Mouse (Mus musculus) common myeloid progenitor, adult 5-6 weeks (primary cell): ENCODE data around the gene Foxd2. TPM values are rescaled to one million over a fixed set of nuclear protein-coding genes. Genes with fewer than 3 reads are reported as not detected.

Experiments
- ATAC-seq: replicated peaks from 2 replicates; pipeline ENCODE4 v1.8.0; 2016; ENCODE audit warnings: low read depth, mild to moderate bottlenecking, moderate TSS enrichment, inconsistent platforms; ENCODE audit not compliant: poor library complexity, severe bottlenecking
- total RNA-seq: library from RNA; stranded (forward); fragments of 200-1000, 187-1606 nt; gene quantifications from 2 replicates; pipeline ENCODE4 v1.2.3, GENCODE M21; 2017

Gene Foxd2
- total RNA-seq, 1 experiment from 2014 or later = 0.09 TPM

- no peak for ATAC-seq
Measured at GRCm38 (mm10) chr4:114913594-114913962, 4.9 kb upstream of the Foxd2 start.

- no peak for ATAC-seq
Measured at GRCm38 (mm10) chr4:114912705-114913593, 4.3 kb upstream of the Foxd2 start.

- ATAC-seq = peak; percentile 45
Measured at GRCm38 (mm10) chr4:114909602-114910484, 1.2 kb upstream of the Foxd2 start.

GRCm38 (mm10) chr4:114907951-114908828 lies 483 bp downstream of the Foxd2 start:
- no peak; the same call in 1 of the 2 replicates for ATAC-seq

- no peak for ATAC-seq
Measured at GRCm38 (mm10) chr4:114907056-114907917, 1.4 kb downstream of the Foxd2 start.

DNA sequence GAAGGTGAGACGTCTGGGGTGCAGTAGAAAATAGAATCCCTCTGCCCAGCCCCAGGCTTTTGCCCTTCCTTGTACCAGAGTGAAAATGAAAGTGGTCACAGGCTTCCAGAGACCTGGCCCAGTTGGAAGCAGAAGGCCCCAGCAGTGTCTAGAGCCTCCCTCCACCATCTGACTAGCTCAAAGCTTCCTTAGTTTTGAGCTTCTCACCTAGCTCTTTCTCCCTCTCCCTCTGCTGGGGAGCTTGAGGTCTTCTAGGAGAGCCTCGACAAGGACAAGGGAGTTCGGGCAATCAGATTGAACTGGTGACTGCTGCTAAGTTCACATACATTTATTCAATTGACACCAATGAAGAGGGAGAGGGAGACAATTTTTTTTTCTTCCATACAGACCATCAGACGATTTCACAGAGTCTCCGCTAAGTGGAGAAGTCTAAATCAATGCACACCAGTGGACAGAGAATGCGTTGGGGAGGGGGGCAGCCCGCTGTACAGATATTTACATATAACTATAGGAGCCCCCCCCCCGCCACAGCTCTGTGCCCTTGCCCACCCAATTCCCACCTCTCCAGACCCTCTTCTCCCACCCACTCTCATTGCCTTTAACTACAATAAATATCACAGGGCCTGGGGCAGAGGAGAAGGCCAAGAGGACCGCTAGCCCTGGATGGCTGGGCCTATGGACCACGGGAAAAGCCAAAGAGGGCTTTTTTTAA lies 2.5 kb downstream of the Foxd2 start:
- no peak for ATAC-seq

DNA sequence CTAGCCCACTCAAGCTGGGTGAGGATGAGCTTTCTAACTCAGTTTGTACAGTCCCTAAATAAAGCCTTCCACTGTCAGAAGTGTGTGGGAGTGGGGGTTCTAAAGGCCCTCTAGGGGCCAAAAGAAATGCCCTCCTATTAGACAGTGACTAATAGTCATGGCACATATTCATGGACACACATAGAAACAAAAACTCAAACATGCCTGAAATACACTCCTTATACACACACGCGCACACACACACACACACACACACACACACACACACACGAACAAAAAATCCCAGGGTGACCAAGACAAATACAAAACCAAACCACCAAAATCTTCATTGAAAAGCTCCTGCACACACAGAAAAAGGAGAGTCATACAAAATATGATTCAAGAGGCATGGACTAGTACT lies 3.2 kb downstream of the Foxd2 start:
- ATAC-seq = no peak

GRCm38 (mm10) chr4:114903422-114903782 lies 5.3 kb downstream of the Foxd2 start:
- no peak for ATAC-seq

DNA sequence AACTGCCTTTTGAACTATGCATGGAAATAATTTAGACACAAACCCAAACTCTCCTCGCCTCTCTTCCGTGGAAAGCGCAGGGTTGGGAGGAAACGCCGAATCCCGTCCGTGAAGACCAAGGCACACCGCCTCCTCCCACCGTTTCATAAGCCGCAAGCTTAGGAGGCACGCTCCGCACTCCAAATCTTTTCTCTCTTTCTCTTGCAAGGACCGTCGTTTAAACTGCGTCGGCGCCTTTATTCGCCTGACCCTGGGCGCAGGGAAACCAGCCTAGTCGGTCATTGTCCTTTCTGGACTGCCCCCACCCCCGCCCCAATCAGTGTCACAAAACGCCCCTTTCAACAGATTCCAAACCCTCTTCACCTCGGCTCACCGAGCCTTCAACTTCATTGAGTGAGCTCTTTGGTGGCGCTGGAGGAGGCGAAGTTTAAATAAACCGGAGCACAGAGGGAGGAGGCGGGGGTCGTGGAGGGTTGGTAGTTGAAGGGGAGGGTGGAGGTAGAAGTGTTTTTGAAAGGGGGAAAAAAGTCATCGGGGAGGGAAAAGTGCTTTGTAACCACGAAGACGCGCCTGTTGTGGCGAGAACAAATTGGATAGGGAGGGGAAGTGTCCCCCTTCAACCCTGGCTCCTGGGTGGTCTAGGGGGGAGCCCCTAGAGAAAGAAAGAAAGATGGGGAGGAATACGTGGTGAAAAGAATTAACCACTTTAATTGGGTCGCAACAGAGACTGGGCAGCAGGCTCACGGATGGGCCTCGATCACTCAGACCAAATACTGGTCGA lies 5.8 kb downstream of the Foxd2 start:
- ATAC-seq = no peak

DNA sequence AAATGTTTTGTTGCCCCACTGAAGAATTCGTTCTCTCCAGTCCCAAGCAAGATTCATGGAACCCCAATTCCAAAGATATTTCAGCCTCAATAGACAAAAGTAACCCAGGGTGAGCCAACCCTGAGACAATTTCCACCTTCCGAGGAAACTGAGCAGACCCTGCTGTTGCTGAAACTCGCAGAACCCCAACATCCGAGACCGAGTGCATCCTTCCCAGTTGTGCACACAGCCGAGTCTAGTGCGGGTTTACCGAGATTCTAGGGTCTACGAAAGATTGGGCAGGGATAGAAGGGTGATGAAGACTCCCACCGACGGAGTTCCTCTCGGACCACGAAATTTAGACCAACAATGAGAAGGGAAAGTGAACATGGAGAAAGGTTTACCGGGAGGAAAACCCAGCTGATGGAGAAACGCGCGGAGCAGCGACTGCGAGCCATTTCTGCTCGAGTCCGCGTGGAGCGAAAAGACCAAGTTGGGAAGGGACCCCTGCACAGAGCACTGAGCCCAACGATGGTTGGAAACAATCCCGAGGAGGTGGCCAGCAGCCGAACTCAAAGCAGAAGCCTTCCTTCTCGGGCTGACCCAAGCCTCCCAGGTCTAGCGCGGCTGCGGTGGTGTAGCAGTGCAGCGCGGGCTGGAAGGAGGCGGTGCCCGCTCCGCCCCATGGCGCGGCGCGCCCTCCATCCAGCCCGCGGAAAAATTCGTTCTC lies 6.9 kb downstream of the Foxd2 start:
- peak; percentile 50 for ATAC-seq

DNA sequence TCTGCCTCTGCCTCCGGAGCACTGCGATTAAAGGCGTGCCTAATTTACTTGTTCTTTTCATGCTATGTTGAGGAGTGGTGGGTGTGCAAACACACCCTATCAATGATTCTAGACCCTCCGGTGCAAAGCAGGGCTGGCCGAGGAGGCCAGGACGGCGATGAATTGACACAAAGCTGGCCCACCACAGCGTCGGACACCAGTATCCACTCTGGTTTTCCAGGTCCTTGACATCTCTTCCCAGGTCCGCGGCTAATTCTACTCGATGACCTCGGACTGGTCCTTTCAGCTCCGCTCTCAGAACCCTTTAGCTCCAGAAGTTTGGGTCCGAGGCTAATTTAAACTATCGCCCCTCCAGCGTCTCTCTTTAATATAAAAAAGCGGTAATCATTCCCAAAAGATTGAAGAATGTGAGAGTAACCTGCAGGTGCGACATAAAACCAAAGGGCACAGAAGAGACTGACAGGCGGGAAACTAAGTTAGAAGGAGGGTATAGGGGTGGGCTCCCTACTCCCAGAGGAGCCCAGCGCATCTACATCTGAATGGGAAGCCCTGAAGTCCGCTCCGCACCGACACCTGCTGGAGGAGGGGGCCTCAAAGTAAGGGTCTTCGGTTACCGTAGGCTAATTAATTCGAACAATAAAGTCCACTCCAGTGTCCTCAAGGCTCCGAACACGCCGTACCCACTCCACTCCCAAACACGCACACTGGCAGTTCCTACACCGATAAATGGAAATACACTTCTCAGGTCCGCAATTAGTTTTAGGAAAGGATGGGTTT lies 7.6 kb downstream of the Foxd2 start:
- ATAC-seq = no peak

DNA sequence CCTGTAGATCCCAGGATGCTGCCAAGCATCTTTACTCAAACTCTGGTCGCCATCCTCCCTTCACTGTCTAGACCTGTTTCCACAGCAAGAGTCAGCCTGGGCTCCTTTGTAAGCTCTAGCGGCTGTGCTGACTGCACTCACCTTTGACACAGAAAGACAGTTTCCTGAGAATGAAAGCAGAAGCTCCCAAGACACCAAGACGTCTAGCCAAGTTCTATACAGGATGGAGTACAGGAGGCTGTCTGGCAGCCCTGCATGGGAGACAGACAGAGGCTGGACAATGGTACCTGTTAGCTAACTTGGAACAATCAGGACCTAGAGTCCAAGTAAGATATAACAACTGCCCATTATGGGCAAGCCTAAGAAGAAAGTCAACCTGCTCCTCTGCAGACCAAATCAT lies 8.8 kb downstream of the Foxd2 start:
- no peak for ATAC-seq

- ATAC-seq = peak; percentile 59
Measured at GRCm38 (mm10) chr4:114897853-114898252, 10.8 kb downstream of the Foxd2 start.

DNA sequence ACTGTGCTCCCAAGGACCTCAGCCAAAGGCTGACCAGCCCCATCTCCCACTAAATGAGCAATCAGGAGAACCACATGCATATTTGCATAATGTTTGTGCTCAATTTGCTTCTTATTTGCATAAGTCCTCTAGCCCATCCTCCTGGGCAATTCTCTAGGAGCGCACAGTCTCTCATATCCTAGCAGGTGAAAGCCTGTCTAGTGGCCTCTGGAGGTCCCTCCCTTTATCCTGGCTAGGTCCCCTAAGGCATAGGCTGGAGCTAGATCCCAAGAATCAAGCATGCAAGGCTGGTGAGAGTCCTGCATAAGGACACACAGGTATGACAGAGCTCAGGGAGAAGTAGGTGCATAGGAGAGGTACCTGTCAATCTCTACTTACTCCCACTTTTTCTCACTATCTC lies 26.4 kb downstream of the Foxd2 start:
- ATAC-seq = no peak

- no peak for ATAC-seq
Measured at GRCm38 (mm10) chr4:114876441-114876972, 32.2 kb downstream of the Foxd2 start.

DNA sequence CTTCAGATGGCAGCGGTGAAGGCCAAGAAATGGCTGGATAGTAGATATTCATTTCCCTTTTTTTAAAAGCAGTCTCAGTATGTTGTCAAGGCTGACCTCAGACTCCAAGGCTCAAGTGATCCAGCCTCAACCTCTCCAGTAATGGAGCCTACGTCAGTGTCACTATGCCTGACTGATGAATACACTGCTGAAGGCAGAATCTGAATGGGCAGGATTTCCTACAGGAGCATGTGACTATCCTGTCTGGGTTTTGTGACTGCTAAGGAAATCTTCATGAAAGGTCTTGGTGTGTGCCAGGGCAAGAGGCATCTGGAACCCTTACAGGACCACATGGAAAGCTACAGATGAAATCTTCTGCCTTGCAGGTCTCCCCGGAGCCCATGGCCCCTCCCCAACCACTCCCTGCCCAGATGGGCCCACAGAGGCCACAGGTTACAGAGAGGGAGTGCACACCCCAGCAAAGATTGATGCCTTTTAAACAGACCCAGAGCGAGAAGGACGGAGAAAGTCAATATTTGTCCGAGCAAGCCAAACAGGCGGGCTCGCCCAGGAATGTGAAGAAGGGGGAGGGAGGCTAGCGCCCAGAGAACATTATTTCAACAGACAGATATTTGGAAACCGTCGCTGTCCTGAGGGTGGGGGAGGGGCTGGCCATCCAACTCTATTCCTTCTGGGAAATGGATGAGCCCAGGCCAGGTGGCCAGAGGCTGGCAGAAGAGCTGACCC lies 38.7 kb downstream of the Foxd2 start:
- ATAC-seq = no peak
